Mouse (Mus musculus) cortical plate, adult 2 months (tissue): ENCODE results near the gene Gtsf1l. TPM values are rescaled to one million over a fixed set of nuclear protein-coding genes. Genes with fewer than 3 reads are reported as not detected.

Experiments used
- H3K27ac ChIP-seq: fragments of 200-500 bp; 2 replicates; pipeline ENCODE4 v1.5.1; 2012; ENCODE audit warnings: low read length, control low read depth, inconsistent platforms; ENCODE audit not compliant: insufficient read depth
- H3K4me1 ChIP-seq: fragments of 200-500 bp; 2 replicates; pipeline ENCODE4 v1.6.1; 2011; ENCODE audit warnings: low read length; ENCODE audit not compliant: control insufficient read depth, insufficient read depth
- H3K4me3 ChIP-seq: fragments of 200-500 bp; 2 replicates; pipeline ENCODE4 v1.5.1; 2011; ENCODE audit warnings: mild to moderate bottlenecking, low read length, control low read depth; ENCODE audit not compliant: insufficient read depth
- CTCF ChIP-seq: fragments of 200-500 bp; IDR thresholded peaks from 2 replicates; pipeline ENCODE4 v1.5.1; 2011; ENCODE audit warnings: mild to moderate bottlenecking, control low read depth, low read length; ENCODE audit not compliant: insufficient read depth; ENCODE audit errors: extremely low read depth
- POLR2A ChIP-seq: fragments of 200-500 bp; IDR thresholded peaks from 2 replicates; pipeline ENCODE4 v1.6.1; 2011; ENCODE audit warnings: mild to moderate bottlenecking, low read length, control low read depth; ENCODE audit not compliant: insufficient read depth; ENCODE audit errors: extremely low read depth
- polyA plus RNA-seq: library from polyadenylated mRNA; depleted of rRNA; stranded (reverse); fragments of >200 nt; gene quantifications from 2 replicates; pipeline ENCODE4 v1.2.3, GENCODE M21; 2012; rRNA removed

The Gtsf1l gene
- polyA plus RNA-seq, 1 experiment, result not detected

GRCm38 (mm10) chr2:163055715-163056114, 31.9 kb downstream of the Gtsf1l start:
- no peak for TF ChIP-seq POLR2A
- no peak for TF ChIP-seq CTCF
- H3K4me1 ChIP-seq, result no peaks in the 10 kb centered on the region
- no peak overlapping the region for H3K4me3 ChIP-seq
- no peak overlapping the region for H3K27ac ChIP-seq

GRCm38 (mm10) chr2:163054891-163055494, 32.7 kb downstream of the Gtsf1l start:
- no peak for TF ChIP-seq CTCF
- no peak for TF ChIP-seq POLR2A
- no peaks in the 10 kb centered on the region for H3K4me1 ChIP-seq
- H3K27ac ChIP-seq, result no peak overlapping the region
- H3K4me3 ChIP-seq, result peak overlapping the region; percentile 19; the same call in 1 of the 2 replicates

- H3K27ac ChIP-seq, result no peak within 1 kb of the TSS
- no peaks in the 10 kb centered on the region for H3K4me1 ChIP-seq
- TF ChIP-seq POLR2A, result no peak
- TF ChIP-seq CTCF, result no peak
- H3K4me3 ChIP-seq, result peak within 1 kb of the TSS; percentile 19
These were observed 33.3 kb downstream of the Gtsf1l start, which contains the start of gene Mybl2 for GRCm38 (mm10) chr2:163054335-163054840. Mybl2 (plus strand) TSS chr2:163054687.

GRCm38 (mm10) chr2:163052826-163053225, 34.8 kb downstream of the Gtsf1l start:
- Histone ChIP-seq H3K4me1 (no peaks in the 10 kb centered on the region), H3K4me3 (no peak overlapping the region), H3K27ac (no peak overlapping the region)
- TF ChIP-seq CTCF, result no peak
- no peak for TF ChIP-seq POLR2A

GRCm38 (mm10) chr2:163052101-163052500, 35.6 kb downstream of the Gtsf1l start:
- H3K4me1 ChIP-seq, result no peaks in the 10 kb centered on the region
- H3K27ac ChIP-seq, result no peak overlapping the region
- TF ChIP-seq CTCF (no peak), POLR2A (no peak)
- no peak overlapping the region for H3K4me3 ChIP-seq

DNA sequence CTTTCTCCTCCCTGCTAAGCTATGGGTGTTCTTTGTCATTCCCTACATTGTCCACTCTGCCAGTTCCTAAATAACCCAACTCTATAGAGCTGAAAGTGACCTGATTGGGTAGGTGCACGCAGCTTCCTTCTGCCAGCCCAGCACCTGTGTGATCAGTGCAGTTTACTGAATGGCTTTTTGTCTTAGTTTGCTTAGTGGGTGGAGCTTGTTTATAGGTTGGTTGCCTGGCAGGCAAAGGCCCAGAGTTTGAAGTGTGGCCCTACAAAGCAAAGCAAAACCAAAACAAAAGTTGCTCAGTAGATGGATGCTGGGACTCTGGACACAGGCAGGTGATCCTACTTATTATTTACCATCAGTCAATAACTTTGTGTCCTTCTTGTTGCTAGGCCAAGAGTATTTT, 36.0 kb downstream of the Gtsf1l start:
- TF ChIP-seq CTCF (no peak), POLR2A (no peak)
- Histone ChIP-seq H3K27ac (no peak overlapping the region), H3K4me3 (no peak overlapping the region)

GRCm38 (mm10) chr2:163049116-163049515, 38.5 kb downstream of the Gtsf1l start:
- Histone ChIP-seq H3K4me1 (no peaks in the 10 kb centered on the region), H3K27ac (no peak overlapping the region), H3K4me3 (no peak overlapping the region)
- TF ChIP-seq POLR2A (no peak), CTCF (no peak)

More for the DNA sequence above, 36.0 kb downstream of the Gtsf1l start:
- no peaks in the 10 kb centered on the region for H3K4me1 ChIP-seq

DNA sequence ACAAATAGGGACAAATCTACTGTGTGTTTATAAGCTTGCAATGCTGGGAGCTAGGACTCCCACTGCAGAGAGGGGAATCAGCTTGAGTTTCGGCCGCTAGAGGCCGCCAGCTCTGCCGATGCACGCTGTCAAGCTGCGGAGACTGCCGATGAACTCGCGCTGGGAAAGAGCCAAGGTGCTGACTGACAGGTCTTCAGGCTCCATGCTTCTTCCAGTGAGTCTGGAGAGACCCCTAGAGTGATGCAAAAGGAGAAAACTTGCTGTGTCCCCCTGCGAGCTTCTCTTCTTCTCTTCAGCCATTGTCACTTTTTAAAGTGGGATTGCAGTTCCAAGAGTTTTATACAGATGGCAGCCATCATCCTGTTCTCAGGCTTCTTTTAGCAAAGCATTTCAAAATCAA, 39.5 kb downstream of the Gtsf1l start:
- peak; percentile 74 for TF ChIP-seq CTCF
- no peak for TF ChIP-seq POLR2A
- no peak overlapping the region for H3K4me3 ChIP-seq
- H3K4me1 ChIP-seq, result no peaks in the 10 kb centered on the region
- H3K27ac ChIP-seq, result no peak overlapping the region

- no peak overlapping the region for H3K27ac ChIP-seq
- no peaks in the 10 kb centered on the region for H3K4me1 ChIP-seq
- no peak overlapping the region for H3K4me3 ChIP-seq
- TF ChIP-seq POLR2A (no peak), CTCF (no peak)
These were observed 47.7 kb downstream of the Gtsf1l start for GRCm38 (mm10) chr2:163039940-163040339.

Other genes starting within 250 kb of the Gtsf1l start
- 129 and 140 TPM in 2 replicates for gene Srsf6, start 156.3 kb downstream of the Gtsf1l start, polyA plus RNA-seq
- gene L3mbtl1, start 144.4 kb downstream of the Gtsf1l start, polyA plus RNA-seq, result 17.5 and 19.4 TPM in 2 replicates
- gene Sgk2, start 100.5 kb downstream of the Gtsf1l start, polyA plus RNA-seq, result 2.4 and 2.8 TPM in 2 replicates
- gene Ift52, start 70.5 kb downstream of the Gtsf1l start, polyA plus RNA-seq, result 34.0 and 34.2 TPM in 2 replicates
- gene Mybl2, start 33.2 kb downstream of the Gtsf1l start, polyA plus RNA-seq, result 2.0 and 2.3 TPM in 2 replicates
- gene Tox2, start 115.3 kb upstream of the Gtsf1l start, polyA plus RNA-seq, result 26.1 and 28.1 TPM in 2 replicates